Mouse (Mus musculus) layer of hippocampus, postnatal 14 days (tissue): ENCODE data around the gene Chst2. TPM values are rescaled to one million over a fixed set of nuclear protein-coding genes. Genes with fewer than 3 reads are reported as not detected.

Source experiments
- DNase-seq, 2 experiments: peaks; one replicate each; pipeline ENCODE4 v3.0.0; 2021 to 2022; ENCODE audit warnings: low spot score in 2 of 2, mixed read lengths in 1 of 2
- long read RNA-seq, 2 experiments: library from polyadenylated mRNA; stranded (forward); transcript quantifications; one replicate each; pipeline ENCODE4 v2.0.0; 2021
- total RNA-seq, 2 experiments: library from RNA; stranded (reverse); gene quantifications; 2 replicates each; pipeline ENCODE4 v1.2.3; 2021

Chst2 gene
- 100 to 1,000 TPM; 157 to 163 TPM for total RNA-seq
- long read RNA-seq, experiment 1, full-length matches to known transcripts: 300 of 353 reads
- long read RNA-seq, experiment 1, partial matches to known transcripts: 0 of 353 reads
- long read RNA-seq, experiment 1, other reads (novel, unspliced or antisense): 53 of 353 reads
- long read RNA-seq, experiment 2, full-length matches to known transcripts: 279 of 359 reads
- long read RNA-seq, experiment 2, partial matches to known transcripts: 0 of 359 reads
- long read RNA-seq, experiment 2, other reads (novel, unspliced or antisense): 80 of 359 reads

- peak; percentile 92 to 95 for DNase-seq
Observed at GRCm38 (mm10) chr9:95406571-95407561, at the start of gene Chst2. Chst2 (minus strand) TSS chr9:95406722.

DNA sequence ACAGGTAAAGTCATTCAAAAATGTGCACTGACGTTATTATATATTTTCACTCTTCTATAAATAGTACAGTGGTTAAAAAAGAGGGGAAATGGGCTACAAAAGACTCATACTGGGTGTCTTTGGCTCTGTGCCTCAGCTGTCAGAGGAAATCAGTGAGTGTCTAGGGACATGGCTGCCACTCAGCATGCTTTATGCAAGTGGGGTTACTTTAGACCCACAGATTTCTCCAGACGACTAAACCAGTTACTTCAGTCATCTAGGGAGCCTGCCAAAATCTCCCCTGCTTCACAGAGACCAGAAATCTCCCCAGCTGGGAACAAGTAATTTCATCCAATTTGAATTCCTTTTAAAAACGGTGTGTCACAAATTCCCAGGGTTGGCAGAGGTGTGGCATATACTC lies 45.4 kb upstream of the Chst2 start:
- peak in 1 of 2 experiments; percentile 25 for DNase-seq

DNA sequence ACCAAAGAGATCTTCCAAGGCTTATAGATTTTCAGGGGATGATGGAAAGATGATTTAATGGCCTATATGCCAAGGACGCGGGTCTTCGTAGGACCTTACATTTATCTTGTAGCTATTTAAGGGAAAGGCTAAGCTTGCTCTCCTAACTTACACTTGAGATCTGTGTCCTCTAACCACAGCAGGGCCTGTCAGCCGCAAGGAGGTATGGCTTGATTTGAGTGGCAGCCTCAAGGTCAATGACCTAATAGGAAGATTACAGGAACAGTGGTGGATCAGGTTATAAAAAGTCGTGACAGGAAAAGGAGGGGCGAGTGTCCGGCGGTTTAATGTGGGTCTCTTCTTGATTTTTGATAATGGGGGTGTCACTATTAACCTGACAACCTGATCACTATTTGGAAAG lies 44.1 kb upstream of the Chst2 start:
- no peak for DNase-seq

DNA sequence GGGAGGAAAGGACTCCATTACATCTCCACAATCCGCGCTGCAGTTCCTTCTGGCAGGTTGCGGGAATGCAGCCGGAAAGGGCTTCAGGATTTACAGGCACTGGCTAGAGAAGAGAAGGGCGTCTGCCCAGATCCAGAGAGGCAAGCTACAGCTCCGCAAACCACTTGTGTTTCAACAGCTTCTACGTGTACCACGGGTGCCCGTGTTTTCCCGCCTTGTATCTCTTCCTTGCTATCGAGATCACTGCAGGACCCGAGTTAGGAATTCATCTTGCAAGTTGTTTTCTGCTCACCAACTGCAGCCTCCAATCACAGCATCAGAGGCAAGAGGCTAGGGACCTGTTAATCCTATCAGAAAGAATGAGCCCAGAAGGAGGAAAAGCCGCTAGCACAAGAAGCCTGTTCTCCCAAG lies 35.8 kb upstream of the Chst2 start:
- DNase-seq: peak; percentile 33 to 43

DNA sequence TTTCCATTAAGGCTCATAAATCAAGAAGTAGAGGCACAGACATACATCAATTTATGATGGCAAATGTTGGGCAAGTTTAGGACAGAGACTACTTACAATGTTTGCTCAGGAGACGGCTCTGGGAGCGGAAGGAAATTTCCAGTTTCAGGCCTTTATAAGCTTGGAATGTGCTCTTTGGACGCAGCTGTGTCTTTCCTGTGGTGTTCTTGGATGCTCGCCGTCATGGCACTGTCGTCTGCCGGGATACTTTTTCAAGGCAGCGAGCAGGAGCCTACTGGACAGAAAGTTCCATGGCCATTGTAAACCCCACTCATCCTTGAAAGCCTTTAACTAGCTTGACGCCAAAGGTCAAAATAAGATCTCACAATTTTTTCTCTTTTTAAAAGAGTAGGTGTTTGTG lies 31.4 kb upstream of the Chst2 start:
- DNase-seq: no peak

DNA sequence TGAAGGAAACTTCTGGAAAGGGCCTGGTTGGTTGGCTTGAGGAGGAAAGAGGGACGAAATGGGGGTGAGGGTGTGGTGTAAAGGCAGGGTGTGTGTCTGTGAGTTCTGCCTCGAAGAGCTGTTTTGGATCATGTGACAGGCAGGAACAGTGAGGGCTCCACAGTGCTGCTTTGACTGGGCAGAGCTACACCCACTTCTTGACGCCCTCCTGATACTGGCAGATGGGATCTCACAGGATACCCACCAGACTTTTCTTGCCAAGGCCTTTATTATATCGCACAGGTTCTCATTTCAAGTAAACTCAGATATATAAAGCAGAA lies 29.7 kb upstream of the Chst2 start:
- no peak for DNase-seq

- no peak for DNase-seq
Observed at GRCm38 (mm10) chr9:95435506-95436293, 29.2 kb upstream of the Chst2 start.

DNA sequence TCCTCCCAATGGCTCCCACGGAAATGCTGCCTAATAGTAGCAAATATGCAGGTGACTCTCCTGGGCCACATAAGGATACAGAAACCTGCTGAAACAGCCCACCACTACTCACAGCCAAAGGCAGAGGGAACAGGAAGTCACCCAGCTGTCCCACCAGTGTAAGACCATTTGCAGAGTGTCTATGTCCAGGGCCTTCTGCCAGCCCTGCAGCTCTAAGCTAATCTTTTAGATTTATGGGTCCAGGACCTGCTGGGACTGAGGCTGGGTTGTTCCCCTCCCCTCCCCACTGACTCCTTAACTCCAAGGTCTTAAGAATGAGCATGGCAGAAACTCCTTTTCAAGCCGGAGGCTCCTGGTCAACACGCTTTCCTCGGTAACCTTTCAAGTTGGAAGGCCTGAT lies 21.8 kb upstream of the Chst2 start:
- DNase-seq: peak in 1 of 2 experiments; percentile 23

- no peak for DNase-seq
Observed at GRCm38 (mm10) chr9:95413911-95414310, 7.4 kb upstream of the Chst2 start.

GRCm38 (mm10) chr9:95412047-95412446 lies 5.5 kb upstream of the Chst2 start:
- DNase-seq: peak; percentile 36 to 70

DNA sequence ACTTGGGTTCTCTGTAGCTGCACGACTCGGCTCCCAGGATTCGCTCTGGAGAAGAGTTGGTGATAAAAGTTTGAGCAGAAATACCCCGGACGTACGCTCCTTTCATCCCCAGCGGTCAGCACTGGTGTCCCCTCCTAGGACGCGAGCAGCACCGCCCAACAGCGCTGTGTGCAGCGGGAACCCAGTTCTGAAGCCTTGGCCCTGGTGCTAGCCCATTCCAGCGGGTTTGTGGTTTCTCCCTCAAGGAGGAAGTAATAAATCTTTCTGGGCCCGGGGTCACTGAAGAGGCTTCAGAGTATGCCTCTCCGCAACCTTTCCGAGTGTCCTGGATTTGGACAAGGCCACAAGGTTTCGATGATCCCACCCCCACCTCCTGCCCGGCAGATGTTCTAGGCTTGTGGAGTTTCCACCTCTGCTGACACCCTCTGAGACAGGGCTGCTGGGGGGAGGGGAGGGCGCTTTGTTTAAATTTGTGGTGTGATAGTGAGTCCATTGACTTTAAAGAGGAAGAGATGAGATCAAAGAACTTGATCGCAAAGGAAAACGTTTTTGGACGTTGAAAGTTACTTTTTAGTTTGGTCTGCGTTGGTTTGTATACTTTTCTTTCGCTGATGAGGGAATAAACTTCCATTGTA lies 1.2 kb upstream of the Chst2 start:
- no peak for DNase-seq

- peak in 1 of 2 experiments; percentile 32 for DNase-seq
Observed at GRCm38 (mm10) chr9:95405946-95406570, 464 bp downstream of the Chst2 start.

GRCm38 (mm10) chr9:95405511-95405945 lies 994 bp downstream of the Chst2 start:
- DNase-seq: peak; percentile 86 to 92

DNA sequence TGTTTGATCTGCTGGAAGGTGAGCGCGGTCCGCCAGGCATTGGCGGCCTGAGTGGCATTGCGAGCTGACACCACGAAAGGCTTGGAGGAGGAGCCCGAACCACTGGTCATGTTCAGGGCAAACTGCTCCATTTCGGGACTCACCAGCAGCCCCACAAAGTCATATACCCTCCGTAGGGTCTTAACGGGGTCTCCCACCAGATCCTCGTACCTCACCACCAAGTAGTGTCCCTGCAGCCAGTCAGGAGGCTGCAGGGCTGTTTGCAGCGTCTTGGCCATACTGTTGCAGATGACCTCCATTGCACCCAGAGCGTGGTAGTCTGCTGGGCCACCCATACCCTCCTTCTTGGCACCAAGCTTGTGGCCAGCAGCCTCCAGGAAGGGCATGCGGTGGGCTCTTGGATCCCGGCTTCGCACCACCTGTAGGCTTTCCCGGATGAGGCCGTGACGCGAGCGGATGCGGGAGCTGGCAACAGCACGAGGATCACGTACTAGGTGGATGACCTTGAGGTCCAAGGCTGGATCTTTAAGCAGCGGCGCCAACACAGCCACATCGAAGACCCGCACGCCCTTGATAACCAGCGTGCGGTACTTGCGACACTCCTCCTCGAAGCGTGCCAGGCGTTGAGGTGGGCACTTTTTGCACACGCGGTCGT lies 1.6 kb downstream of the Chst2 start:
- no peak for DNase-seq

DNA sequence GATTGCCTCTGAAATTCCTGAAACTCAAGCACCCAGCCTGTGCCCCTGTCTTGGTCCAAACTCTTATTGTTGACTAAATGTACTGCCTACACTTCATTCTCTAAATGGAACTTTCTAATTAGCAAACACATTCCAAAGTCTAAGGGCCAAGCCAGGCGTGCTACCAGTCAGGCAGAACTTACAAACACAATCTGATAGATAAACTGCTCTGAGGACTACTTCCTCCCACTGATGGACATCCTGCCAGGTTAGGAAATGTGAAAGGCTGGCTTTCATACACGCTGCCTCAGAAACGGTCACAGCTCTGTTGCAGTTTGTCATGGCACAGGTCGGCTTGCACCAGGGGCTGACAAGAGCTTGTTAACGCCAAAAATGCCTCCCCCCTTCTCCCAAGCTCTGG lies 4.8 kb downstream of the Chst2 start:
- no peak for DNase-seq

DNA sequence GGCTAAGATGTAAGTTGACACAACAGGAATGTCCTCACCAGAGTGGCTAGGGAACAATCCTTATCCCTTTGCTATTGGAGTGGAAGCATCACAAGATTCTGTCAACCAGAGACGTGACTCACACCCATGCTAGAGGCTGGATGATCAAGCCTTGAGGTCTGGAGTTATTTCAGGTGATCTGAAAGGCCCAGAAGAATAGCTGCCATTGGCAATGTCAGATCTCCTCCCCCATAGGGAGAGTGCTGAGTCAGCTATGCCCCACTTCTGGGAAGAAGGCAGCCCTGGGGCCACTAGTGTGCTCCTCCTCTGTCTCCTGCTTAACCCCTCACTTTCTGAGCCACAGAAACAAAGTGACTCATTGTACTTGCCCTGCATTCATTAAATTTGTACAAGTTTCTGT lies 14.5 kb downstream of the Chst2 start:
- no peak for DNase-seq

- DNase-seq: no peak
Observed at GRCm38 (mm10) chr9:95389956-95390355, 16.6 kb downstream of the Chst2 start.

GRCm38 (mm10) chr9:95387881-95388380 lies 18.6 kb downstream of the Chst2 start:
- no peak for DNase-seq

GRCm38 (mm10) chr9:95375966-95376365 lies 30.6 kb downstream of the Chst2 start:
- DNase-seq: no peak

DNA sequence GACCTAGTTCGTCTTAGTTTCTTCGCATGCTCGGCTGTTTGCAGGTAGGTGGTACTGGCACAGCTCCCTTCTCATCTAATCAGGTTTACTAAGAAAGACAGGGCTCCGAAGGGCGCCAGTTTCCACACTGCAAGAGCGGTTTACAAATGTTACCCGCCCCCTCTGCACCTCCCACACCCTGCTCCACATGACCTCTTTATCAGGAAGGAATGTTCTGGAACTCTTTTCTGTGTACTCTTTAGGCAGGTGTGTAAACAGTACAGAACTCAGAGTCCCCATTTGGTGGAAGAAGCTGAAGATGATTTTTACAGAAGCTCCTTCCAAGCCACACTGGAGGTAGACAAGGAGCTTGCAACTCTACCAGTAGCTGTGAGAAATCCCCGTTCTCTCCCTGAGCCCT lies 31.2 kb downstream of the Chst2 start:
- no peak for DNase-seq
